Mouse (Mus musculus): ENCODE measurements around the gene Pmepa1.

GRCm38 (mm10) chr2:173232065-173232765 is 44.1 kb downstream of the Pmepa1 start:
- no peak for TF ChIP-seq CTCF (IDR thresholded peaks at IDR 0.05; ENCODE audit: low read depth)
- TF ChIP-seq EP300 (optimal IDR thresholded peaks at IDR 0.05), result no peak

Data from stomach, postnatal 0 days (tissue).